Mouse (Mus musculus): Measurements from ENCODE around the gene Cdh3. TPM values are rescaled to one million over a fixed set of nuclear protein-coding genes. Genes with fewer than 3 reads are reported as not detected.
"Not testable (repeated sequence)": the region's sequence is repeated elsewhere in the genome, so short reads cannot be mapped to it uniquely, and the experiment has no call there.

Cdh3 gene
- total RNA-seq, 1 experiment from 2014 or later, result 0.74 TPM

DNA sequence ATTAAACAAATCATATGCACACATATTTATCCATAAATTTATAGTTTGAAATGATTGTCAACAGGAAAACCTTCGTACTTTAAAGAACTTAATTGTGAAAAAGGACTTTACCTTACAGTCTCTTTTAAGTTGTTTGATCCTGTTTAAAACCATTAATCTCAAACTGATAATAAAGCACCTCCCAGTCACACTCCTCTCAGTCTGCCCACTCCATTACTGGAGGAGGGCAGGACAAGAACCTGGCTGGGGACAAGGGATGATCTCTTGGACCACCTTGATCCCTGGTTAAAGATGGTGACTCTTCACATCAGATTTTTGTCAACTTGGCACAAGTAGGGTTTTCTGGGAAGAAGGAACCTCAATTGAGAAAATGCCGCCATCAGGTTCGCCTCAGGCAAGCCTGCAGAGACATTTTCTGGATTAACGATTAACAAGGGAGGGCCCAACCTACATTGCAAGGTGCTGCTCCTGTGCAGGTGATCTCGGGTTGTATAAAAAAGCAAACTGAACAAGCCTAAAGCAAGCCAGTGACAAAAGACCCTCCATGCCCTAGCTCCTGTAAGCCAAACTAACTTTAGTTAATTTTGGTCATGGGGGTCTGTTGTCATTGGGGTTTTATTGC is 61.0 kb downstream of the Cdh3 start:
- DNase-seq, result no peak

DNA sequence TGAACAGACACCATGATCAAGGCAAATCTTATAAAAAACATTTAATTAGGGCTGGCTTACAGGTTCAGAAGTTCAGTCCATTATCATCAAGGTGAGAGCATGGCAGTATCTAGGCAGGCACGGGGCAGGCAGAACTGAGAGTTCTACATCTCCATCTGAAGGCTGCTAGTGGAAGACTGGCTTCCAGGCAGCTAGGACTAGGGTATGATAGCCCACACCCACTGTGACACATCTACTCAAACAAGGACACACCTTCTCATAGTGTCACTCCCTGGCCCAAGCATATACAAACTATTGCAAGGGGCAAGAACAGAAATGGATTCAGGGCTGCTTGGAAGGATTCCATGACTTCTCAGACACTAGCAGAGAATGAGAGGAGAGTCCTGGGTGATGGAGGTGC is 61.5 kb downstream of the Cdh3 start:
- DNase-seq, result not testable (repeated sequence)

DNA sequence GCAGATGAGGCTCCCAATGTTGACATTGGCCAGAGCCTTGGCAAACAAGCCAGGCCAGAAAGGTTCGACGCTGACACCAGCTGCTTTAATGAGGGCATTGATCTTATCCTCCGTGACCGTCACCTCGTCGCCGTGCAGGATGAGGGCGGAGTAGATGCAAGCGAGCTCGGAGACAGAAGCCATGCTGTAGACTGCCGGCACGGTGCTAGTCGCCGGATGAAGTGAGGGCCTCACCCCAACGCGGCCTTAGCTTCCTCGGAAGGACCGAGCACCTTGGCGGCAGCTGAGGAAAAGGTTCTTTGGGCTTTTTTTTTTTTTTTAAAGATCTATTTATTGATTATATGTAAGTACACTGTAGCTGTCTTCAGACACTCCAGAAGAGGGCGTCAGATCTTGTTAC is 62.5 kb downstream of the Cdh3 start, which contains the start of gene Gm10073:
Gene Gm10073 (minus strand): TSS at position 294 of the 400 bp plus-strand sequence.
- not testable (repeated sequence) for DNase-seq

DNA sequence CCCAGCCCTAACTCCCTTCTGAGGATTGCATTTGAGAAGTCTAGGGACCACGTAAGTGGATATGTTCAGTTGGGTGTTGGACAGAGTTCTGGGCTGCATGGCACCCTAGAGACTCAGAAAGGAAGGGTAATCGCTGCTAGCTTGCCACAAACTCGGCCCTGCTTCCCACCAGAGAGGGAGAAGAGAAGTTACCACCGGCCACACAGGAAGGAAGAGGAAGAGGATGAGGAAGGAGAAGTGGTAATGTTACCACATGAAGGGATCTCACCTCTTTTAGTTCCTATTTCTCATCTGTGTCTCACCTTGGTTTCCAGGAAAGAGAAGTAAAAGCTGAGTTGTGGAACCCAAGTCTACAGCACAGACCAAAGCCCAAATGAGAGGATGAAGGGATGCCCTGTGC is 63.6 kb downstream of the Cdh3 start:
- DNase-seq, result no peak

DNA sequence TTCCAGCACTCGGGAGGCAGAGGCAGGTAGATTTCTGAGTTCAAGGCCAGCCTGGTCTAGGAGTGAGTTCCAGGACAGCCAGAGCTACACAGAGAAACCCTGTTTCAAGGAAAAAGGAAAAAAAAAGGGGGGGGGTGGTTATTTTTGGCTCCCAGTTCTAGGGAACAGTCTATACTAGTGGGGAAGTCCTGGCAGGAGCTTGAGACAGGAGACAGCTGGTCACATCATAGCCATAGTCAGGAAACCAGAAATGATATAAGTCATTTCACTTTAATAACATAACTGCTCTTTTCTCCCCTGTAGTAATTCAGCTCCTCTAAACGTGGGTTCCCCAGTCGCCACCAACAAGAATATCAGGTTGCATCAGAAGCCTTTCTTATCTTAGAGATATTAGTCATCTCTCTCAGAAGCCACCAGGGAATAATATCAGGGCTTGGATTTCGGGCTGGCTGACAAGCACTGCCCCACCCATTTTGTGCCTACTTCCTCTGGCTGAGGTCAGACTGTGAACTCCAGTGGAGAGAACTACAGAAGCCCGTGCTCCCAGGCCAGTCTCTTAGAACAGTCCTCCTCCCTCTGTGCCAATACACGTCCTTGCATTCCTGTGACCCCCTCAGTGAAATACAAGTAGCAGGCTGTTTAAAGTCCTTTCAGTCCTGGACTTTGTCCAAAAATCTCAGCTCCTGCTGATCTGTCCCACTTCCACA is 66.3 kb downstream of the Cdh3 start:
- DNase-seq, result peak; percentile 47

DNA sequence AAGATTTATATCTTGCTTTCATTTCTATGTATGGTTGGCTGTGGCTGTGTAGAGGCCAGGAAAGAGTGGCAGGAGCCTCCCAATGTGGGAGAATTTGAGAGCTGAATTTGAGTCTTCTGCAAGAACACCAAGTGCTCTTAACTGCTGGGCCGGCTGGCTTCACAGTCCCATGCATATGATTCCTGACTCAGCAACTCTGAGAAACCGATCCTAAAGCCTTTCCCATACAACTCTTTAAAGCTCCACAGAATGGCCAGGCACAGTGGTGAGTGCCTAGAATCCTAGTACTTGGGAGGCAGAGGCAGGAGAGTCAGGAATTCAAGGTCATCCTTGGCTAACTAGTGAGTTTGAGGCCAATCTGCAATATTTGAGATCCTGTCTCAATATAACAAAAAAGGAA is 68.8 kb downstream of the Cdh3 start:
- DNase-seq, result no peak

DNA sequence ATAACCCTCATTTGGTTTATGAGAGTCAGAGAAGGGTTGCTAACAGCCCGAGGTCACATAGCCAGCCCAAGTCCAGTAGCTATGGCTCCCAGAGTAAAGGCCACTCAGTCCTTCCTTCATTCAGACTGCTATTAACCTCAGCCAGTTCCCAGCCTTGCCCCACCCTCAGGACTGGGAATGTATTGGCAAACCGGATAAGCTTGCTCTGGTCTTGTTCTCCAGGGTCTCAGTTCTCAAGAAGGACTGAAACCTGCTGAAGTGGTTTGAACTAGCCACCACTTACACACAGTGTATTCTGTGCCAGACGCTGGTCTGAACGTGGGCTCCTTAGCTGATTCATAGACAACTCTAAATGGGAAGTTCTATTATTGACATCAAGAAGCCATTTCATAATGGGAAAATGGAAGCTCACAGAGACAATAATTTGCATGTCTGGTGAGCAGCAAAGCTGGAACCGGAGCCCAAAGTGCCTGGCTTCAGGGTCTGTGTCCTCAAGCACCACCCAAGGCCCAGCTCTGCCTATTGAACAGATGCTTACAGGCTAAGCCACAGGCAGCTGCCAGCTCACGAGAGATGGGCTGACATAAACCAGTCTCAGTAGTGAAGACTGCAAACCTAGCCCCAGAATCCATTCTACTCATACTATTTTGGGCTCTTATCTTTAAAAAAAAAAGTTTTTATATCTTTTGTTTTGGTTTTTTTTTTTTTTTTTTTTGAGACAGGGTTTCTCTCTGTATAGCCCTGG is 70.8 kb downstream of the Cdh3 start:
- DNase-seq, result no peak

DNA sequence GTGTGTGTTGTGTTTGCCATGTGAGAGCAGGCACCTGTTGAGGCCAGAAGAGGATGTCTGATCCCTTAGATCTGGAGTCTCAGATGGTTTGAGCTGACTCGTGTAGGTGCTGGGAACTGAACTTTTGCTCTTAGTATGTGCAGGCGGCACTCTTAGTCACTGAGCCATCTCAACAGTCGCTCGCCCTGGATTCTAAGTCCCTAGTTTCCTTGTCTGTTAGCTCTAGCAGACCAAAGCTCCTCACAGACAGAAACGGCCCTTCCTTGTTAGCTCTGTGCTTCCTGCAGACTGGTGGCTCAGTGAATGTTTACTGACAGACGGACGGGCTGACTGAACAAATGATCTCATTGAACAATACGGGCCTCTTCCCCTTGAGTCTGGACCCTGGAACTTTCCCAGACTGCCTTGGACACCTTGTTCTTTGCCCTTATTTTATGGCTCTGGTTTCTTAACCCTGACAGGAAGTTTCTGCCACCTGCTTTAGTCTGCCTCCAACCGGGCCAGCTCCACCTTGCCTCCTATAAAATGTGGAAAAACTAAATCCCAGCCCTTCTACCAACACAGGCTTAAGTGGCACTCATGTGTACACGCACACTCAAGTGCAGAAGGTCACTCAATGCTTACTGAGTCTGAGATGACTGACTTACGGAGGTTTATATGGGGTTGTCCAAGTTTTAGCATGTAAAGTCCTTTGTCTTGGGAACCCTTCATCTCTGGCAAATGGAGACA is 74.4 kb downstream of the Cdh3 start:
- no peak for DNase-seq

DNA sequence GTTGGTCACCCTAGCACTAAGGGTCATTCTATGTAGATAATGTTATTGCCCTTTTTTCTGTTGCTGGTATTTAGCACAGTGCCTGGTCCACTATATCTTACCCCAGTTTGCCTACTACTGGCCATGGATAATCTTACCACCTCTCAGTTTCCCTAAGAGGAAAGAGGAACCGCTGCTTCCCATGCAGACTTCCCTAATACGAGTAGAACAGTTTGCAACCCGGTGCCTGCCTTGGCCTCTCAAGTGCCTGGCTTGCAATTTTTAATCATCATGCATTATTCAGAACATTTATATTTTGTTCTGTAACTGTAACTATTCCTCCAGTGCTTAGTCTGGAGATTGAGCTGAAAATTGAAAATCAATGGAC is 75.0 kb downstream of the Cdh3 start:
- no peak for DNase-seq

DNA sequence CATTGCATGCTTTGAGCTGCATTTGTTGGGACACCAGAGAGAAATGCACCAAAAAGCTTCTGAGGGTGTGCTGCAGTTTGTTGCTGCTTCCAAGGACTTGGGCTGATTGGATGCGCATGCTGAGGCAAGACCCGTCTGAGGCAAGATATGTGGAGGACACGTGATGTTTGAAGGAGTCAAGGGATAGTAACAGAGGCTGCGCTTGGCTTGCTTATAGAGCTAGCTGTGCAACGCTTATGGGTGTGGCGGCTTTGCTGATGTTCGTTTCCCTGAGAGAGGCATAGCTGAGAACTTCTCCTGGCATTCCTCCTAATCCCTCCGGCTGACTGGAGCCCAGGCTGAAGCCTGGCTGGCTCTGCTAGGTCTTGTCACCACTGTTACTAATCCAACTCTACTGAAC is 76.2 kb downstream of the Cdh3 start:
- DNase-seq, result no peak

DNA sequence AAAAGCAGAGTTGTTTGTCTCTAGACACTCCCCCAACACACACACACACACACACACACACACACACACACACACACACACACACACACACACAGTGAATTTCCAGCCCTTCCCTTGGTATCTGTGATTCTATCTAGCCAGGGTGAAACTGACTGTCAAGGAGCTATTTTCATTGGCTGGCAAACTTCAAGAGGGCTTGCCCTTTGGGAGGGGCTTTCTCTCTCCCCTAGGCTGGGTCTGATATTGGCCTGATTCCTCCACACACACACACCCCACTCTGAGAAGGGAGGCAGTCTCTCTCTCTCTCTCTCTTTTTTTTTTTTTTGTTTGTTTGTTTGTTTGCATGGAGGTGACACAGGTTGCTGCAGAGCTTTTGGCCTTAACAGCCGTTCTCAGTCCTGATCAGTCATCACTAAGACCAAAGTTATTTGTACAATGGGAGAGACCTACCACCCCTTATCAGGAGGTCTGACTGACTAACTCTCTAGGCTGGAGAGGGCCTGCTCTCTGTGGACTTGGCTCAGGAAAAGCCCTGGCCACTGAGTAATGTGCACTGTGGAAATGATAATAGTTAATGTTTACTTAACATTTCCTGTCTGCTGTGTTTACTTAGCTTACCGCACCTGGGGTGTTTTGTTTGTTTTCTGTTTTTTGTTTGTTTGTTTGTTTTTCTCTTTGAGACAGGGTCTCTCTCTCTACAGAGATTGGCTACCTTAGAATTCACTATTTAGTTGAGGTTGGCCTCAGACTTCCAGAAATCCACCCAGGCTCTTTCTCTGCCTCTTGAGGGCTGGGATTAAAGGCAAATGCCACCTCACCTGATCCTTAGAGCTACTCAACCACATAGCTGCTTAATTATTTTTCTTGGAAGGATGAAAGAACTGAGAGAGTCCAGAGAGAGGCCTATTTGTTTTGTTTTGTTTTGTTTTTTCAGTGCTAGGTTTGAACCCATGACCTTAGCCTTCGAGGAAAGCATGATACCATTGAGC is 78.0 kb downstream of the Cdh3 start:
- no peak for DNase-seq

DNA sequence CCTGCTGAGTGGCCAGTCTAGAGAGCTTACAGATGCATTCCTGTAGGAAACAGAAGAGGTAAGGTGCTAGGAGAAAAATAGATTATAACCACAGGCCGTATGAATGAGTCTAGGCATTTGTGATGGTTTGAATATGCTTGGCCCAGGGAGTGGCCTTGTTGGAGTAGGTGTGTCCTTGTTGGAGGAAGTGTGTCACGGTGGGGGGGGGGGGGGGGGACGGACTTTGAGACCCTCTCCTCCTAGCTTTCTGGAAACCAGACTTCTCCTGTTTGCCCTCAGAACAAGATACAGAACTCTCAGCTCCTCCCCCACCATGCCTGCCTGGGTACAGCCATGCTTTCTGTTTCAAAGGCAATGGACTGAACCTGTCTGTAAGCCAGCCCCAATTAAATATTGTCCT is 81.8 kb downstream of the Cdh3 start:
- no peak for DNase-seq

DNA sequence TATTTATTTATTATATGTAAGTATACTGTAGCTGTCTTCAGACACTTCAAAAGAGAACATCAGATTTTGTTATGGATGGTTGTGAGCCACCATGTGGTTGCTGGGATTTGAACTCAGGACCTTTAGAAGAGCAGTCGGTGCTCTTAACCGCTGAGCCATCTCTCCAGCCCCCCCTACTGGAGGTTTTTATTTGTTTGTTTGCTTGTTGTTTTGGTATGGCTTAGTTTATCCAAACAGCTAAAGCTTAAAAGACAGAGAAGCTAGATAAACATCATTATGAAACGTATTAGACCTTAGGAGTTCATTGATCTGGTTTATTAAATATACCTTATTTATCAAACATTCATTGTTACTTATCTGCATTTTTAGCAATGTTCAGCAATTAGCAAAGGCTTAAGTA is 84.9 kb downstream of the Cdh3 start:
- not testable (repeated sequence) for DNase-seq

DNA sequence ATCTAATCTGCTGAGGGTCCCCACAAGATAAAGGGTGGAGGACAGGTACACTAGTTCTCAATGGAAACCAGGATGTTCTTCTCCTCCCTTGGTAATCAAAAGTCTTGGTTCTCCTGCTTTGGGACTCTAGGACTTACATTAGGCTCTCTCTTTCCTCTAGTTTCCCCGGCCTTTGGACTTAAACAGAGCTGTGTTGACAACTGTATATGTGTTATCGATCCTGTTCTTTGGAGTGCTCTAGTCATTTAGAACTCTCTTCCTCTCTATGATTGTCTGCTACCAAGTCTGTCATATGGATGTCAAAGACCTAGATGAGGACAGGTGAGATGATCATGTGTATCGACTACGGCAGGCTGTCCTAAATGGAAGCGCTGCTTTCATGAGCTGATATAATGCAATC is 86.4 kb downstream of the Cdh3 start:
- no peak for DNase-seq

DNA sequence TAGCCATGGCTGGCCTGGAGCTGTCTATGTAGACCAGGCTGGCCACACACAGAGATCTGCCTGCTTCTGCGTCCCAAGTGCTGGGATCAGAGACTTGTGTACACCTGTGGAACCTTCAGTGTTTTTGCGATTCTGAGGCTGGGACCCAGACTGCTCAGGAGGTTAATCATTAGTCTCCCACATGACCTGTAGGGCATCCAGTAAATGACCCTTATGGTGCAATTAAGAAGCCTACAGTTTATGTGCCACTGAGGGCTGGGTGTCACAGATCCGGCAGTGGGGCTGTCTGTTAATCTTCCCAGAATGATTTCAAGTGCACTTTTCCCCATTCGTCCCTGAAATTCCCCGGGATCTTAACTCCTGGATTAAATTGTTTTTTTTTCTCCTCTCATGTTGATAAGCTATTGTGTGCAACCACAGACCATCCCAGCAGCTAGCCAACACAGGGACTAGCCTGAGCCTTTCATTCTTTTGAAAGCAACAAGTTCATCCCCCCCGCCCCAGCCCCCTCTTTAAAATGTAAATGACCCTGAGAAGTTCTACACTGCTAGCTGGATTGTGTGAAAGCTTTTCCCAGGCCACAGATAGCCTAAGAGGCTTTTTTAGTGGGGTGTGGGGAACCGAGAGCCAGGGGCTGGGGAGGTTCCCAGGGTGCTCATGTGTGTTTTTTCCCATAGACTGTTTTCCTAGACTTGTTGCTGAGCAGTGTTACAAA is 88.7 kb downstream of the Cdh3 start:
- DNase-seq, result no peak

DNA sequence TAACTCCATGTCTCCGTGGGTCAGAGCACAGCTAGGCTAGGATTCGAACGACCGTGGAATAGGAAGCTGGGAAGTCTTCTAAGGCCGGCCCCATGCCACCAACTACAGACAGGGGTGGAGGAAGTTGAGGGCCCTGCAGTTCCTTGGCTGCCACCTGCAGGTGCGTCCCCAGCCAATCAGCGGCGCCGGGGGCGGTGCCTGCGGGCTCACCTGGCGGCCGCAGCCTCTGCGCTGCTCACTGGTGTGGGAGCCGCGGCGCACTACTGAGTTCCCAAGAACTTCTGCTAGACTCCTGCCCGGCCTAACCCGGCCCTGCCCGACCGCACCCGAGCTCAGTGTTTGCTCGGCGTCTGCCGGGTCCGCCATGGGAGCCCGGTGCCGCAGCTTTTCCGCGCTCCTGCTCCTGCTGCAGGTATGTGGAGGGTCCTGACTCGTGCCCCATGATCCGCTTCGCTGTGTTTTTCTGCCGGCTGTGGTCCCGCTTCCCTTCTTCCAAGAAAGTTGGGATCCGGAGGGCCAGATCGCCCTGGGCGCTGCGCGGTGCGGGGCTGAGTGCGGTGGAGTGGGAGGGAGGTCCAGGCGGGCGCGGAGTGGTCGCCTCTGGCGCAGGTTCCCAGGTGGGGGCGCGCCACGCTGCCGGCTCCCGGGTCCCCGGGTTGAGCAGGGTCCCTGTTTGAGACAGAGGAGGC is 92.6 kb downstream of the Cdh3 start, which contains the start of gene Cdh1:
Gene Cdh1 (plus strand): TSS at position 221 of the 689 bp plus-strand sequence.
- peak; percentile 35 for DNase-seq

DNA sequence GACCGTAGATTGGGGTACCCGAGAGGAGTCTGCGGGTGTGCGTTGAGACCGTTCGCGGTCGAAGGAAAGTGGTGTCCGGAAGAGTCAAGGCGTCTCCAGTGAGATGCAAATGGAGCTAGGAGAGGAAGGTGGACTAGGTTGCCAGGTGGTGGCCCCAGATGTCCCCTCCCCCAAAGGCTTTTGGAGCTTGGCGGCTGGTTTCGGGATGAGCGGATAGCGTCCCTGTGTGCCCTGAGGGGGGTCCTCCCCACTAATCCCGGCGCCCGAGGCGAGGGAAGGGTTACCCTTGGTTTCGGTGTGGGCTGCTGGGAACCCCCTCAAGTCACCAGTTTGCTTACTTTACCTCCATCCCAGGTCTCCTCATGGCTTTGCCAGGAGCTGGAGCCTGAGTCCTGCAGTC is 93.2 kb downstream of the Cdh3 start:
- no peak for DNase-seq

DNA sequence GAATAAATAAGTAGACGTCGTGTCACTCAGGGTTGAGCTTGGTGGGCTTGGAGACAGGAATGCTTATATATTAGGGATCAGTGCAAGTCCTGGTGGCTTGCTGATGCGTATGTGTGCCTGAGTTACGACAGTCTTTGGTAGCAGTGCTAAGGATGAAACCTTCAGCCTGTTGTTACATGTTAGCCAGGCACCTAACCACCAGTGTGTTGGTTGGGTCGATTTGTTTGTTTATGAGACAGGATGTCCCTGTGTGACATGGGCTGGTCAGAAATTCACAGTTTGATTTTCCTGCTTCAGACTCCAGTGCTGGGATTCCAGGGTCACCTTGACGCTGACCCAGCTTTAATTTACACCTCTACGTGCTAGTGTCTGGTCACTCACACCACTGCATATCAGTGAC is 95.0 kb downstream of the Cdh3 start:
- DNase-seq, result no peak

DNA sequence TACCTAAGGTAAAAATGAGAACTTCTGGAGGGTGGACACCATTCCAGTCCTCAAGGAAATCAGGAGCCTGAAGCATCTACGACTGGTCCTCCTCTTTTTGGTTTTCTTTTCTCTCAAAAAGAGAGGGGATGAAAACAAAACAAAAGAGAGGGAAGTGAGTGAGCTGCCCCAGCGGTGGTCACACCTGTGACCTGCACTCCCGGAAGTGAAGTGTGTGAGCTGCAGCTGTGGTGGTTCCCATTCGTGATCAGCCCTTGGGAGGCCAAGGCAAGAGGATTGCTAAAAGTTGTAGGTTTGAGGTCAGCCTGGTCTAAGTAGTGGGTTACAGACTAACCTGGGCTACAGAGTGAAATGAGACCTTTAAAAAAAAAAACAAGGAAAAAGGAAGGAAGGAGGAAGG is 95.4 kb downstream of the Cdh3 start:
- no peak for DNase-seq

DNA sequence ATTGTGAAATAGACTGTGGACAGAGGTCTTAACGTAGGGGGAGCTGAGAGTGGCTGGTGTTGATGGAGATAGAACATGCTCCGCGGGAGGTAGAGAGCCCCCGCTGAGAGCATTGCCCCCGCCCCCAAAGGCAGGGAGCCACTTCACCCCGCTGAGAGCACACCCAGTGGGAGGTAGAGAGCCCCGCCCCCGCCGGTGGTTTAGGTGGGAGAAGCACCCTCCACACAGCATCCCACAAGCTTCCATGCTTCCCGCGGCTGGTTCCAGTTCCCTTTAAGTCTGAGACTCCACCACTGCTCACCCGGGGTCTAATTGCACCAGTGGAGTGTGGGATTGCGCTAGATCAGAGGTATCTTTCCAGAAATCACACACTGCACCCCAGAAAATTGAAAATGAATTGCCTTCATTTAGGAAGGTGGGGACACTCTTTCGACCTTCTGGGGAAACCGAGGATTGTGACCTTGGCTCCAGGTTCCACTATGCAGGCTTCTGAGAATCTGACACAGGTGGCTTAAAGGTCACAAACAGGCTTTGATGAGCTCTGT is 96.0 kb downstream of the Cdh3 start:
- DNase-seq, result no peak
